Mouse (Mus musculus) myocyte (in vitro differentiated cells): ENCODE results near the gene Car14. TPM values are rescaled to one million over a fixed set of nuclear protein-coding genes. Genes with fewer than 3 reads are reported as not detected.
"Not testable (repeated sequence)": the region's sequence is repeated elsewhere in the genome, so short reads cannot be mapped to it uniquely, and the experiment has no call there.

Experiments
- H3K27me3 ChIP-seq: one replicate; pipeline ENCODE4 v1.6.1; 2011; ENCODE audit not compliant: control insufficient read depth, insufficient read depth, insufficient read length
- H3K36me3 ChIP-seq: one replicate; pipeline ENCODE4 v1.6.1; 2011; ENCODE audit not compliant: control insufficient read depth, insufficient read depth
- H3K4me2 ChIP-seq: one replicate; pipeline ENCODE4 v1.6.1; 2011; ENCODE audit warnings: low read depth, control low read depth
- H3K4me3 ChIP-seq: one replicate; pipeline ENCODE4 v1.5.1; 2011; ENCODE audit warnings: mild to moderate bottlenecking, control low read depth, moderate library complexity
- H3K79me2 ChIP-seq: one replicate; pipeline ENCODE4 v1.6.1; 2011; ENCODE audit not compliant: control insufficient read depth, insufficient read depth
- H3ac ChIP-seq: one replicate; pipeline ENCODE4 v1.6.1; 2011; ENCODE audit not compliant: control insufficient read depth, insufficient read length
- CEBPB ChIP-seq: IDR thresholded peaks from 2 replicates; pipeline ENCODE4 v1.6.1; 2011; ENCODE audit warnings: mild to moderate bottlenecking, moderate library complexity; ENCODE audit not compliant: poor library complexity, insufficient read depth, severe bottlenecking
- E2F4 ChIP-seq: IDR thresholded peaks from one replicate; pipeline ENCODE4 v1.6.1; 2011; ENCODE audit warnings: mild to moderate bottlenecking, control low read depth, moderate library complexity; ENCODE audit not compliant: insufficient read depth
- MAX ChIP-seq: IDR thresholded peaks from one replicate; pipeline ENCODE4 v1.6.1; 2011; ENCODE audit warnings: low read depth, mild to moderate bottlenecking, control low read depth
- MYOD1 ChIP-seq, 3 experiments: IDR thresholded peaks; one replicate each; pipeline ENCODE4 v1.6.1; 2011; ENCODE audit warnings: control low read depth in 2 of 3, low read depth in 2 of 3, mild to moderate bottlenecking in 2 of 3, moderate library complexity in 1 of 3; ENCODE audit not compliant: insufficient read length in 2 of 3, control insufficient read depth in 1 of 3
- MYOG ChIP-seq, 3 experiments: IDR thresholded peaks; one replicate each; pipeline ENCODE4 v1.6.1; 2011; ENCODE audit warnings: control low read depth in 2 of 3, low read depth in 2 of 3, mild to moderate bottlenecking in 2 of 3; ENCODE audit not compliant: insufficient read length in 2 of 3, control insufficient read depth in 1 of 3, insufficient read depth in 1 of 3
- POLR2A ChIP-seq: IDR thresholded peaks from one replicate; pipeline ENCODE4 v1.6.1; 2011; ENCODE audit warnings: low read depth, mild to moderate bottlenecking, control low read depth, moderate library complexity; ENCODE audit not compliant: insufficient read length
- POLR2AphosphoS2 ChIP-seq: IDR thresholded peaks from one replicate; pipeline ENCODE4 v1.6.1; 2011; ENCODE audit warnings: low read depth, control low read depth; ENCODE audit not compliant: insufficient read length
- REST ChIP-seq: IDR thresholded peaks from one replicate; pipeline ENCODE4 v1.6.1; 2011; ENCODE audit warnings: mild to moderate bottlenecking, control low read depth, moderate library complexity; ENCODE audit not compliant: insufficient read depth, insufficient read length
- TCF12 ChIP-seq: IDR thresholded peaks from one replicate; pipeline ENCODE4 v1.6.1; 2011; ENCODE audit warnings: mild to moderate bottlenecking, control low read depth; ENCODE audit not compliant: poor library complexity, insufficient read depth, severe bottlenecking
- TCF3 ChIP-seq: IDR thresholded peaks from one replicate; pipeline ENCODE4 v1.6.1; 2011; ENCODE audit warnings: low read depth, control low read depth; ENCODE audit not compliant: insufficient read length
- USF1 ChIP-seq: IDR thresholded peaks from one replicate; pipeline ENCODE4 v1.6.1; 2011; ENCODE audit warnings: low read depth, mild to moderate bottlenecking, control low read depth, moderate library complexity
- polyA plus RNA-seq: library from polyadenylated mRNA; unstranded; fragments of >200 nt; fragmentation: generic; extraction: Trizol; gene quantifications from one replicate; pipeline ENCODE4 v1.2.1, GENCODE M21; 2012; ENCODE audit warnings: missing spikeins

Gene Car14
- polyA plus RNA-seq, 1 experiment, result 0.11 TPM

- Histone ChIP-seq H3ac (no peak overlapping the region), H3K4me3 (no peak overlapping the region), H3K79me2 (no peaks in the 10 kb centered on the region), H3K36me3 (no peaks in the 10 kb centered on the region), H3K4me2 (no peak overlapping the region), H3K27me3 (peaks cover 13% of the 10 kb centered on the region)
- TF ChIP-seq MAX (no peak), TCF12 (no peak), POLR2A (no peak), USF1 (no peak), MYOD1 (IDR thresholded peaks at IDR 0.05; ENCODE audit: control insufficient read depth in 1 of 3, insufficient read length in 2 of 3, low read depth in 2 of 3) (no peak), CEBPB (no peak), E2F4 (no peak), TCF3 (no peak), REST (no peak), MYOG (IDR thresholded peaks at IDR 0.05; ENCODE audit: control insufficient read depth in 1 of 3, insufficient read depth in 1 of 3, insufficient read length in 2 of 3, low read depth in 2 of 3) (no peak), POLR2AphosphoS2 (no peak)
These were observed 2.7 kb downstream of the Car14 start for GRCm38 (mm10) chr3:95901616-95902372.

GRCm38 (mm10) chr3:95899800-95900524, 4.5 kb downstream of the Car14 start:
- H3K27me3 ChIP-seq, result peaks cover 13% of the 10 kb centered on the region
- H3K36me3 ChIP-seq, result no peaks in the 10 kb centered on the region
- peaks cover 3% of the 10 kb centered on the region for H3K79me2 ChIP-seq
- no peak for TF ChIP-seq MAX
- TF ChIP-seq POLR2AphosphoS2, result peak; percentile 22
- H3ac ChIP-seq, result no peak overlapping the region
- no peak overlapping the region for H3K4me2 ChIP-seq
- no peak overlapping the region for H3K4me3 ChIP-seq

GRCm38 (mm10) chr3:95895501-95895900, 9.0 kb downstream of the Car14 start:
- not testable (repeated sequence) for H3K27me3 ChIP-seq, H3K36me3 ChIP-seq, H3ac ChIP-seq
- Histone ChIP-seq H3K4me3 (peak overlapping the region; percentile 81), H3K79me2 (peaks cover 14% of the 10 kb centered on the region), H3K4me2 (peak overlapping the region; percentile 71)

- Histone ChIP-seq H3K36me3 (no peaks in the 10 kb centered on the region), H3K4me3 (peak overlapping the region; percentile 81), H3ac (no peak overlapping the region), H3K79me2 (peaks cover 14% of the 10 kb centered on the region), H3K27me3 (no peaks in the 10 kb centered on the region), H3K4me2 (peak overlapping the region; percentile 71)
- TF ChIP-seq TCF3 (no peak), CEBPB (no peak)
These were observed 10.0 kb downstream of the Car14 start for GRCm38 (mm10) chr3:95894317-95895160.

- H3ac ChIP-seq, H3K36me3 ChIP-seq, H3K27me3 ChIP-seq: not testable (repeated sequence)
- Histone ChIP-seq H3K79me2 (peaks cover 14% of the 10 kb centered on the region), H3K4me2 (peak within 1 kb of the TSS; percentile 91), H3K4me3 (peak within 1 kb of the TSS; percentile 81)
These were observed 10.7 kb downstream of the Car14 start, which contains the start of gene Aph1a for GRCm38 (mm10) chr3:95893606-95894316. Aph1a (plus strand) TSS chr3:95893969.
